Mouse (Mus musculus) bone marrow, adult 2 months (tissue): ENCODE data around the gene Sez6l. TPM values are rescaled to one million over a fixed set of nuclear protein-coding genes. Genes with fewer than 3 reads are reported as not detected.
A peak's percentile ranks its signal among the peaks of the same experiment; 100 is the strongest.

Source experiments
- H3K27ac ChIP-seq: fragments of 200-500 bp; 2 replicates; pipeline ENCODE4 v1.5.1; 2012; ENCODE audit warnings: low read depth, mild to moderate bottlenecking, control low read depth, inconsistent platforms, low read length; ENCODE audit not compliant: control insufficient read depth, poor library complexity, insufficient read depth
- H3K4me1 ChIP-seq: fragments of 200-500 bp; 2 replicates; pipeline ENCODE4 v1.6.1; 2011; ENCODE audit warnings: low read length; ENCODE audit not compliant: control insufficient read depth, insufficient read depth
- H3K4me3 ChIP-seq: fragments of 200-500 bp; replicated peaks from 2 replicates; pipeline ENCODE3; 2011; ENCODE audit warnings: mild to moderate bottlenecking, low read depth, low read length, control low read depth; ENCODE audit not compliant: control insufficient read depth
- CTCF ChIP-seq: fragments of 200-500 bp; IDR thresholded peaks from 2 replicates; pipeline ENCODE4 v1.5.1; 2011; ENCODE audit warnings: low read length, control low read depth; ENCODE audit not compliant: control insufficient read depth, insufficient read depth
- POLR2A ChIP-seq: fragments of 200-500 bp; IDR thresholded peaks from 2 replicates; pipeline ENCODE4 v1.6.1; 2011; ENCODE audit warnings: low read depth, mild to moderate bottlenecking, control low read depth, low read length, borderline replicate concordance; ENCODE audit not compliant: control insufficient read depth
- WGBS: fragments of 180-500 bp; shearing (Covaris S2); methylation state at CpG from one replicate; pipeline ENCODE4 v1.1.7; 2018; 5-methylcytosine and 5-hydroxymethylcytosine counted together
- polyA plus RNA-seq: library from polyadenylated mRNA; stranded (reverse); fragments of >200 nt; gene quantifications from 2 replicates; pipeline ENCODE4 v1.2.4, GENCODE M21; 2011; ENCODE audit warnings: low replicate concordance; ENCODE audit not compliant: missing spikeins, insufficient read depth, insufficient read length

The Sez6l gene
- polyA plus RNA-seq, 1 experiment = not detected

DNA sequence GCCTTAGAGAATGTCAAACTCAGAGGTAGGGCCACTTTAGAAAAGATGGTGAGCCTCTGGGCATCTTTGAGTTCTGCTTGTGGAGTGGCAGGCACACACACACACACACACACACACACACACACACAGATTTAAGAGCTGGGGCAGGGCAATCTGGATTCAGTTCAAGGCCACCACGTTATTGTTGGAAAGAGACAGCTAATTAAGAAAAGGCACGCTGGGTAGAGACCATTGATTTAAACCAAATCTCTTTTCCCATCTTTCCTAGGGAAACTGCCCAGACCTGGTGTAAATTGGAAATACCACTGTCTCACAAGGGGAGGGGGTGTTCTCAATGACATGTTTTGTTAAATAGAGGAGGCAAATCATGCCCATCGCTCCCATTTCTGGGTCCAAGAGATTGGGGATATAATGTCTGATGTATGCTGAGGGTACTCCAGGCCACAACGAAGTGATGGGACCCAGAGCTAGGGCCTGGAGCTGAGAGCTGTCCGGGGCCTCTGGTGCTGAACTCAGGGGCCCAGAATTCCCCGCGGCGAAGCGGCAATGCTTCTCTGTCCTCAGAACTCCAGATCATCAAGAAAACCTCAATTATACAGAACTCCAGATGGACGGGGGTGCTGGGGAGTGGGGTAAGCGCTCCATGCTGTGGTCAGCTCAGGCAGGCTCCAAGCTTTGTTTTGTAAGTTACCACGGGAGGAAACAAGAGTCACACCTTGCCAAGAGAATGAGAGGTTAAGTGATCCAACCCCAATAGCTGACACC, 1.7 kb downstream of the Sez6l start:
- Histone ChIP-seq H3K4me3 (no peak overlapping the region), H3K27ac (no peak overlapping the region), H3K4me1 (no peaks in the 10 kb centered on the region)
- WGBS = 15% methylated on average over 12 of the region's 12 CpGs
- TF ChIP-seq POLR2A = no peak
- TF ChIP-seq CTCF = no peak

DNA sequence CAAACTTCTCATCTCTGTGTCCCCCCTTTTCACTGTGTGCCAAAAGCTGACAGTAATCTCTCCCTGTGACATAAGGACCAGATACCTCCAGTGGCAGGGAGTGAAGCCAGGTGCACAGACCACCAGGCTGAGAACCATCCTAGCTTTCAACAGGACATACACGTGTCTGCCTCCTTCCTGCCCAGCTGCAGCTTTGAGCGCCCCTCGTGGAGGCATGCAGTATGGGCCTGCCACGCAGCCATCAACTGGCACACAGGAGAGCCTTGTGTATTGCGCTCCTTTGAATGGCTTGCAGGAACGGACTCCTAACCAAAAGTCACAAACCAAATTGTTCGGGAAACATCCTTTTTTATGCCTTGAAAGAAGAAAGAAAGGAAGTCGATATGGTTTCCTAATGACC, 3.1 kb downstream of the Sez6l start:
- H3K27ac ChIP-seq = no peak overlapping the region
- peak; percentile 43; the same call in 1 of the 2 replicates for TF ChIP-seq CTCF
- TF ChIP-seq POLR2A = no peak
- 14% methylated on average over 8 of the region's 8 CpGs for WGBS
- H3K4me1 ChIP-seq = no peaks in the 10 kb centered on the region
- no peak overlapping the region for H3K4me3 ChIP-seq

DNA sequence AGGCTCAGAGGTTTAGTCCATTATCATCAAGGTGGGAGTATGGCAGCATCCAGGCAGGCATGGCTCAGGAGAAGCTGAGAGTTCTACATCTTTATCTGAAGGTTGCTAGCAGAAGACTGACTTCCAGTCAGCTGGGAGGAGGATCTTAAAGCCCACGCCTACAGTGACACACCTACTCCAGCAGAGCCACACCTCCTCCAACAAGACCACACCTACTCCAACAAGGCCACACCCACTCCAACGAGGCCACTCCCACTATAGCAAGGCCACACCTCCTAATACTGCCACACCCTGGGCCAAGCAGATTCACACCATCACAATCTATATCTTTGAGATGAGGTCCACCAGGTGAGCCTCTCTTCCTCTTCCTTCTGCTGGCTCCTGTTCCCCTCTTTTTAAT, 4.8 kb downstream of the Sez6l start:
- H3K4me1 ChIP-seq = no peaks in the 10 kb centered on the region
- TF ChIP-seq CTCF = no peak
- TF ChIP-seq POLR2A = no peak
- H3K4me3 ChIP-seq = no peak overlapping the region
- WGBS = 35% methylated on average over 2 of the region's 2 CpGs
- no peak overlapping the region for H3K27ac ChIP-seq

DNA sequence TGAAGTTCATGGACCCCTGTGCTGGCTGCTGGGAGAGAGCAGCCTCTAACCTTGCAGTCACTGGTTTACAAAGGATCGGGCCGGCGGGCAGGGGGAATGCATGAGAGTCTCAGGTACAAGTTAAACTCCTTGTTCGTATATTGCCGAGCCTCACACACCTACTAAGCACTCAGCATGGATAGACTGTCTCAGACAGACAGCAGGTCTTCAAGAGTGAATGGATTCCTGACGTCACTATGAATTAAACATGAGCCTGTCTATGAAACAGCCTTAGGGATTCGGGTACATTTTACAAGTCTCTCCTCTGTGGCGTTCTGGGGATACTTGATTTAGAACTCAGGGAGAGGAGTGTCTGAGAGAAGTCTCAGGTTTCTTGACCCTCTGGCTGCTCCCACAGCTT, 11.5 kb downstream of the Sez6l start:
- no peak overlapping the region for H3K4me3 ChIP-seq
- no peak overlapping the region for H3K27ac ChIP-seq
- no peaks in the 10 kb centered on the region for H3K4me1 ChIP-seq
- 64% methylated on average over 8 of the region's 8 CpGs for WGBS
- no peak for TF ChIP-seq CTCF
- no peak for TF ChIP-seq POLR2A

DNA sequence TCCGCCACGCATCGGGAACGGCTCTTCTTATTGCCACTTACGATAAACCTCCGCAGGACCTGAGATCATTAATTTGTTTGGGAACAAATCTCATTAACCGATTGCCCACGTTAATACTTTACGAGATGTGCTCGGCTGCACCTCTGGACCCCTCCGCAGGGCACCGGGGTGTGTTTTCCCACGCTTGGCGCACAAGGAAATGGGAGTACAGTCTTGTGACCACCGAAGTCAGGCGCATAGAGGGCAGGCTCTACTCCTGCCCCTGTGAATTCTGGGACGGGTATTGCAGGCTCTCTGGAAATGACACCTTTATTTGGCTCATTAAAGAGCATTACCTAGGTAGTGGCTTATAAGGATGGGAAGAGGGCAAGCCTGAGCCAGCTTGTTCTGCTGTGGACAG, 11.9 kb downstream of the Sez6l start:
- Histone ChIP-seq H3K4me3 (no peak overlapping the region), H3K27ac (no peak overlapping the region), H3K4me1 (no peaks in the 10 kb centered on the region)
- no peak for TF ChIP-seq POLR2A
- no peak for TF ChIP-seq CTCF
- 86% methylated on average over 17 of the region's 17 CpGs for WGBS

DNA sequence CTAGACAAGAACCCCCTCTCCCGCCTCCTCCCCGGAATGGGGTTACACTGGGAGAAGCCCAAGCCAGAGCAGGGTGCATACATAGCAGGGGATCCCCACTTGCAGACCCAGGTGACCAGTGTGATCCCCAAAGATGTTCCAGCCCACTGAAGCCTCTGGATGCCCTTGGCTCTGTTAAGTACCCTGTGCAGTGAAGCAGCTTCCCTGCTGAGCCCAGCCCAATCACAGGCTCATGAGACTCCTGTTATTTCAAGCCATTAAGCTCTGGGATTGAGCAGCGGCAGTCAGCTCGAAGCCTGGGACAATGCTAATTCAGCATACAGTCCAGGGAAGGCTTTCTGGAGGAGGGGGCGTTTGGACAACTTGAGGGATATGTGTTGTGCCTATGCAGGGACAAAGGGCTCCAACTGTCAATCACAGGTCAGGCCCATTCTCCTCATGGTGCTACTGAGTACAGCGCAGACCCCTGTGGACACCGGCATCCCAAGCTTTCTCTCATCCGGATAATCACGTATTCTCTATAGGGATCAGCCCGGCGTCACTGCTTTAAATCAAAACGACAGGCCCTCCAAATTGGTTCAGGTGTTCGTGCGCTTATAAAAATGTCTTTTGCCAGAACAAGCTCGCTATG, 16.0 kb downstream of the Sez6l start:
- H3K27ac ChIP-seq = no peak overlapping the region
- TF ChIP-seq POLR2A (no peak), CTCF (no peak)
- no peak overlapping the region for H3K4me3 ChIP-seq
- H3K4me1 ChIP-seq = no peaks in the 10 kb centered on the region
- WGBS = 72% methylated on average over 15 of the region's 15 CpGs

DNA sequence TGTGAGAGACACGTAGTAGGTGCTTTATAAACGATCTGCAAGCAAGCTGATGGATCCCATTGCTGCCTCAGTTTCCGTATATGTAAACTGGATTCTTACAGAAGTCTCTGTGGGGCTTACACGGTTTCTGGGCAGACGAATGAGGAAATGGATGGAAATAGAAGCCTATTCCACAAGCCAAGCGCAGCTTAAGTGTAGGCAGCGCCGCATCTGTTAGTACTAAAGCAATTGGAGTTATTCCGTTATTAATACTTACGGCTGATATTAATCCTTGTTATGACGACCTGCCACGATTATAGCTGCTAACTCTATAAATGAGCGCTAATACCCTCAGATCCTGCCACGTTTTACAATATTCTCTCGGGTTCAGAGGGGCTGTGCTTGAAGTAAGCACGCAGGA, 16.8 kb downstream of the Sez6l start:
- TF ChIP-seq CTCF (no peak), POLR2A (no peak)
- Histone ChIP-seq H3K4me3 (no peak overlapping the region), H3K4me1 (no peaks in the 10 kb centered on the region), H3K27ac (no peak overlapping the region)
- WGBS = 76% methylated on average over 16 of the region's 16 CpGs

DNA sequence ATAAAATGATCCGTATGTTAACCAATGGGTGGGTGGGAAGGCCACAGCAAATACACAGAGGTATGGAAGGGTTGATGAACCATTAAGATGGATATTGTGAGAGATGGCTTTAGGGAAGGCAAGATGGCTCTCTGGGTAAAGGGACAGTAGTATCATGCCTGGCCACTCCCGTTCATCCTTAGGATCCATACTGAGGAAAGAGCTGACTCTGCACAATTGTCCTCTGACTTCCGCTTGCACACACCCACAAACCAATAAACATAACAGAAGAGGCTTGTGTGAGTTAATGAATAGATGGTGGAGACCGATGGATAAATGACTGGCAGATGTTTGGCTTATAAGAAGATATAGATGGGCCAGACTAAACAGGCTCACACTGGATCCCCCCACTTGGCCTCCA, 19.6 kb downstream of the Sez6l start:
- Histone ChIP-seq H3K4me1 (no peaks in the 10 kb centered on the region), H3K4me3 (no peak overlapping the region), H3K27ac (no peak overlapping the region)
- TF ChIP-seq CTCF (no peak), POLR2A (no peak)
- 78% methylated on average over 4 of the region's 4 CpGs for WGBS
